Mouse (Mus musculus) liver, embryonic 14.5 days (tissue): ENCODE measurements around the gene A630073D07Rik.

Source experiments
- CTCF ChIP-seq: IDR thresholded peaks from 2 replicates; pipeline ENCODE4 v1.5.1; 2016; ENCODE audit warnings: antibody characterized with exemption, low read depth, control low read depth
- EP300 ChIP-seq: IDR thresholded peaks from 2 replicates; pipeline ENCODE4 v1.6.1; 2016; ENCODE audit warnings: antibody characterized with exemption, low read depth

GRCm38 (mm10) chr6:132700907-132701306 lies 49.6 kb upstream of the A630073D07Rik start, which contains the start of gene Tas2r121:
- TF ChIP-seq CTCF (no peak), EP300 (no peak)
